Mouse (Mus musculus) lung, adult 2 months (tissue): ENCODE measurements around the gene Hira.

Experiments
- CTCF ChIP-seq: fragments of 200-500 bp; IDR thresholded peaks from 2 replicates; pipeline ENCODE4 v1.5.1; 2011; ENCODE audit warnings: mild to moderate bottlenecking, low read length, control low read depth; ENCODE audit not compliant: insufficient read depth
- POLR2A ChIP-seq: fragments of 200-500 bp; IDR thresholded peaks from 2 replicates; pipeline ENCODE4 v1.6.1; 2011; ENCODE audit warnings: low read depth, mild to moderate bottlenecking, control low read depth, low read length, borderline replicate concordance; ENCODE audit errors: extremely low read depth

DNA sequence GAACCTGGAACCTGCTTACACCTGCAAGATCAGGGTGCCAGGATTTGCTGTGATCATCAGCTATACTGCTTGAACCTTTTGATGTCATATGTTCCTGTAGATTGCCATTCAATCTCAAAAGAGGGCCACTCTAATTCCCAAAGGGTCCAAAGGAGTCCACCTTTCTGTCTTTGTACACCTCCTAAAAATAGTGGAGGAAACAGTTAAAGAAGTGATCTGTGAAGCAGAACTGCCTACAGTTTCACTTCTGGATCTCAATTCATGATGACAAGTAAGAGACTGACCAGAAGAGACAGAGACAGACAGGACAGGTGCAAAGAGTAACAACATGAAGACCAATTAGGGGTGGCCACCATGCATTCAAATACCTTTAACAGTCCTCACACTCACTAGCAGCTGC is 86.6 kb downstream of the Hira start:
- TF ChIP-seq CTCF (no peak), POLR2A (no peak)
